Mouse (Mus musculus) brain, embryonic 14.5 days (tissue): ENCODE data around the gene Samhd1.

Experiments
- CTCF ChIP-seq: fragments of 200-500 bp; IDR thresholded peaks from 2 replicates; pipeline ENCODE4 v1.5.1; 2012; ENCODE audit warnings: inconsistent platforms, mild to moderate bottlenecking, moderate library complexity, borderline replicate concordance; ENCODE audit not compliant: insufficient read depth, insufficient read length; ENCODE audit errors: extremely low read depth
- POLR2A ChIP-seq: fragments of 200-500 bp; IDR thresholded peaks from 2 replicates; pipeline ENCODE4 v1.6.1; 2012; ENCODE audit warnings: mild to moderate bottlenecking, inconsistent platforms, borderline replicate concordance; ENCODE audit not compliant: poor library complexity, insufficient read depth, insufficient read length, severe bottlenecking; ENCODE audit errors: extremely low read depth

DNA sequence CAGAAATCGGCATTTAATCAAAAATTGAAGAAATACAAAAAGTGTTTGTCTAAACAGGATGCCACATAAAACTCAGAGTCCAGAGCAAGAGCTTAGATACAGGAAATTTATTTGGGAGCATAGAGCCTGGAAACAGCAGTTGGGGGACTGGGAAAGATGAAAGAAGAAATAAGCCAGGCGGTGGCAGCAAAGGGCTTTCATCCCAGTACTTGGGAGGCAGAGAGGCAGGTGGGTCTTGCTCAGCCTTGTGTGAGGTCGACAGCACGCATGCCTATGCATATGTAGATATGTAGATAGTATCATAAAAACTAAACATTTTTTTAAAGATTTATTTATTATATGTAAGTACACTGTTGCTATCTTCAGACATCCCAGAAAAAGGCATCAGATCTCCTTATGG, 7.0 kb downstream of the Samhd1 start:
- TF ChIP-seq POLR2A (no peak), CTCF (no peak)
